Mouse (Mus musculus): ENCODE measurements around the gene Camk1d.

DNA sequence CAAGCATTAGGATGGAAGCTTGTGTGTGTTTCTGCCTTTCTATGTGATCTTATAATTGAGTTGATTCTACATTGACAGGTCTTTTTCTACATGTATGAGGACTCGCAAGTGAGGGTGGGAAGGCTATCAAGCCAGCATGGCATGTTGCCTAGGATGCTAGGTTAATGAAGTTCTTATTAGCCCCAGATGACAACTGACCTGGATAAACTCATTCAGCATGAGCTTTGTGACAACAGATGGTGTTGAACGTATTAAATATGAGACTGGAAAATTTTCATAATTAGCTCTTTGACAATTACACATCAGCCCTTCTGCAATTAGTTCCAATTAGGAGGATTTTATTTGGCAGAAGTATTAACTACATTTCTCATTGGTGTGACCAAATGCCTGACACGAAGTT lies 343.7 kb downstream of the Camk1d start:
- TF ChIP-seq CTCF (IDR thresholded peaks at IDR 0.05; ENCODE audit: low read depth) (no peak), EP300 (optimal IDR thresholded peaks at IDR 0.05) (no peak)
